15 mouse cellular contexts compared by ENCODE assay signal in genomic region chrX:106839591-106839990, GRCm38 (mm10). TPM values are rescaled to one million over a fixed set of nuclear protein-coding genes. Genes with fewer than 3 reads are reported as not detected.
DNase-seq lines count a peak whose midpoint lies in the region; ATAC-seq and TF ChIP-seq lines count a peak whose summit lies in the region.
"Had no signal": no experiment of that assay in that cellular context is flagged by ENCODE, and none has a peak within 500 bp of the region (broad histone marks: within the 10 kb centered on the region; RNA-seq: fewer than 3 reads in every experiment).

No protein-coding gene starts in this region.

- no peak overlapping the region for H3K4me2 ChIP-seq in hindbrain, embryonic 13.5 days
- H3K4me2 ChIP-seq in hindbrain, embryonic 14.5 days (replicated peaks) = no peak overlapping the region
- H3K4me2 ChIP-seq: midbrain, embryonic 12.5 days; neural tube, embryonic 15.5 days had no signal

- no peak for ATAC-seq in hindbrain, embryonic 13.5 days (ENCODE audit: low FRiP score)
- ATAC-seq in hindbrain, embryonic 14.5 days (ENCODE audit: low FRiP score) = no peak

- intact Hi-C loops in gastrocnemius, adult 2 months (cut with DNase I) = no loop called here
- intact Hi-C loops in heart, postnatal 10 days (cut with DNase I) = no loop called here

- no peak for TF ChIP-seq CTCF in gastrocnemius, adult 2 months (IDR thresholded peaks at IDR 0.05)

- H3K9me3 ChIP-seq in hindbrain, embryonic 13.5 days = 0 out of 2 replicates have a peak, but pooled peaks cover 4% of the 10 kb centered on the region
- H3K9me3 ChIP-seq in hindbrain, embryonic 14.5 days (ENCODE audit: control insufficient read depth, low read length) = no peaks in the 10 kb centered on the region
- H3K9me3 ChIP-seq: midbrain, embryonic 12.5 days had no signal

- no peaks in the 10 kb centered on the region for H3K4me1 ChIP-seq in hindbrain, embryonic 13.5 days (replicated peaks)
- H3K4me1 ChIP-seq in hindbrain, embryonic 14.5 days (replicated peaks; ENCODE audit: control insufficient read depth, insufficient read depth, low read length) = no peaks in the 10 kb centered on the region
- H3K4me1 ChIP-seq: hindbrain, embryonic 10.5 days; midbrain, embryonic 12.5 days; neural tube, embryonic 15.5 days had no signal

- WGBS in hindbrain, embryonic 13.5 days = 68% methylated on average over 5 of the region's 5 CpGs
- 63% methylated on average over 5 of the region's 5 CpGs for WGBS in hindbrain, embryonic 14.5 days

- H3K9ac ChIP-seq in hindbrain, embryonic 13.5 days = no peak overlapping the region
- no peak overlapping the region for H3K9ac ChIP-seq in hindbrain, embryonic 14.5 days
- H3K9ac ChIP-seq: midbrain, embryonic 12.5 days; neural tube, embryonic 15.5 days had no signal

- peak overlapping the region; percentile 54; the same call in 1 of the 2 replicates for H3K27ac ChIP-seq in gastrocnemius, adult 2 months
- H3K27ac ChIP-seq in hindbrain, embryonic 13.5 days = no peak overlapping the region
- H3K27ac ChIP-seq in hindbrain, embryonic 14.5 days = no peak overlapping the region
- H3K27ac ChIP-seq: hindbrain, embryonic 10.5 days; midbrain, embryonic 12.5 days; neural tube, embryonic 15.5 days had no signal

- peak overlapping the region; percentile 59 for H3K4me3 ChIP-seq in gastrocnemius, adult 2 months
- H3K4me3 ChIP-seq in hindbrain, embryonic 13.5 days = no peak overlapping the region
- H3K4me3 ChIP-seq in hindbrain, embryonic 14.5 days (replicated peaks; ENCODE audit: low read length) = no peak overlapping the region
- H3K4me3 ChIP-seq: hindbrain, embryonic 10.5 days; midbrain, embryonic 12.5 days; neural tube, embryonic 15.5 days had no signal

- no peaks in the 10 kb centered on the region for H3K36me3 ChIP-seq in hindbrain, embryonic 13.5 days
- no peaks in the 10 kb centered on the region for H3K36me3 ChIP-seq in hindbrain, embryonic 14.5 days (replicated peaks; ENCODE audit: control insufficient read depth, insufficient read depth)
- H3K36me3 ChIP-seq: hindbrain, embryonic 10.5 days; midbrain, embryonic 12.5 days; neural tube, embryonic 15.5 days had no signal

- DNase-seq in adrenal gland, postnatal 10 days = peak; percentile 8
- no peak for DNase-seq in adrenal gland, adult 18-20 months (ENCODE audit: low spot score in 2 of 2)
- peak; percentile 56 for DNase-seq in gastrocnemius, adult 2 months
- peak; percentile 57 to 66 for DNase-seq in heart, postnatal 10 days
- peak; percentile 7 for DNase-seq in lung, postnatal 14 days
- DNase-seq in ovary, postnatal 14 days (ENCODE audit: low spot score) = no peak
- no peak for DNase-seq in hindbrain, embryonic 14.5 days (ENCODE audit: low spot score)
- DNase-seq: cerebellum, adult 11-12 months; right cerebral cortex, postnatal 4 days had no signal

- H3K27me3 ChIP-seq in hindbrain, embryonic 13.5 days = 0 out of 2 replicates have a peak, but pooled peaks cover 3% of the 10 kb centered on the region
- H3K27me3 ChIP-seq in hindbrain, embryonic 14.5 days (ENCODE audit: control insufficient read depth, insufficient read depth, low read length) = no peaks in the 10 kb centered on the region
- H3K27me3 ChIP-seq: midbrain, embryonic 12.5 days; neural tube, embryonic 15.5 days had no signal

RNA-seq across cellular contexts. Expression of gene Rtl3, which starts 0.9 kb away (rescaled TPM):
- total RNA-seq in adrenal gland, postnatal 10 days (2021) = 1 to 10 TPM; 2.2 to 2.5 TPM
- total RNA-seq in adrenal gland, adult 18-20 months (2021) = under 1 TPM; 0.17 to 0.54 TPM
- total RNA-seq in gastrocnemius, adult 2 months (2021) = 1 to 10 TPM in 1 of 2 experiments, under 1 TPM in 1; 0.41 to 1.8 TPM
- 1 to 10 TPM; 5.3 to 6.7 TPM for total RNA-seq in heart, postnatal 10 days (2021)
- 0.68 and 2.8 TPM in 2 replicates for polyA plus RNA-seq in hindbrain, embryonic 13.5 days (2015; fragmentation: Nextera tagmentation; extraction: Ambion mirVana)
- 0.29 and 0.47 TPM in 2 replicates for polyA plus RNA-seq in hindbrain, embryonic 14.5 days (2014; fragmentation: Nextera tagmentation; extraction: Ambion mirVana)
- total RNA-seq: liver, adult 2 months; MEL had no signal
- polyA plus RNA-seq: liver, adult 2 months had no signal

Comparison
In these comparisons a context has a peak if more than half of its experiments do, and no peak if none do; other contexts are left out.
1. DNase-seq: peak in adrenal gland, postnatal 10 days (single experiment), gastrocnemius, adult 2 months (single experiment), heart, postnatal 10 days (2 of 2) and lung, postnatal 14 days (single experiment); none in adrenal gland, adult 18-20 months (0 of 2), ovary, postnatal 14 days (single experiment) and hindbrain, embryonic 14.5 days (single experiment).